Mouse (Mus musculus) lung, postnatal 14 days (tissue): ENCODE results near the gene Tcf15.

Source experiments
- DNase-seq: peaks from one replicate; pipeline ENCODE4 v3.0.0; 2021

Gene Tcf15

DNA sequence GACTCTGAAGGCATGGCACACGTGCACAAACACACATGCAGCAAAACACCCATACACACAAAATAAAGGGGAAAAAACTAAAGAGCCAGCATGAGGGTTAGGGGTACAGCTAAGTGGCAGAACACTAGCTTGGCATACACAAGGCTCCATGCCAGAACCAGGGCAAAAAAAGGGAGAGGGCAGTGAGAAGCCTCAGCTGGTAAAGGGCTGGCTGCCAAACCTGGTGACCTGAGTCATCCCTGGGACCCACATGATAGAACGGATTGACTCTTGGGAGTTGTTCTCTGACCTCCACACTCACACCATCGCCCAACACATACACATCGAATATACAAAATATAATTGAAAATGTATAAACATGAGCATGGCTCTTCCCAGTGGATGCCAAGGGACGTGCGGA, 33.3 kb downstream of the Tcf15 start:
- no peak for DNase-seq

DNA sequence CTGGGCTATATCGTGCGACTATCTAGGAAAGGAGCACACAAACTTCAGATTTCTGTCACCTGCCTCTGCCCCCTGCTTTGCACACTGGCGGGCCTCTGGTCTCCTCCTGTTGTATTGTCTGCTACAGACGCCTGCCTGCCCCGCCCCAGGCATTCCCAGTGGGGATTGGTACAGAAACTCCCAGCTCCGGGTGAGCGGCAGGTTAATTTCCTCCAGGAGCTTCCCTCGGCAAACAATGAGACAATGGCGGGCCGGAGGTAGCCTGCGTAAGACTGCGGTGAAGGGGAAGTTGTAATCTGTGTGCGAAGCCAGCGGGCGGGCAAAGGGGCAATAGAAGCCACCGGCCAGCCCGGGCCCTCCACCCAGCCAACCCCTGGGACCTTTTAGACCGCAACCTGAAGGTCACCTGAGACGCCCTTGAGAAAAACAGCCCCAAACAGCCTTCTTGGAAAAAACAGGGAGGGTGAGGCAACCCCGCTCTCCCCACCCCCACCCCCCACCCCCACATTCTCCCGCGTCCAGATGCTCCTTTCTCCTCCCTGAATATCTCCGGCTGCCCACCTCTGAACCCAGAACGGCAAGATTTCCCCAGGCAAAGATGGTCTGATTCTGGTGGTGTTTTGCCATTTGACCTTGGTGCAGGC, 33.9 kb downstream of the Tcf15 start:
- DNase-seq = peak; percentile 44

GRCm38 (mm10) chr2:152177806-152178170, 34.4 kb downstream of the Tcf15 start:
- no peak for DNase-seq

- DNase-seq = no peak
Measured at GRCm38 (mm10) chr2:152178345-152178744, 35.0 kb downstream of the Tcf15 start.

GRCm38 (mm10) chr2:152179301-152179700, 35.9 kb downstream of the Tcf15 start:
- DNase-seq = no peak

GRCm38 (mm10) chr2:152180323-152180722, 37.0 kb downstream of the Tcf15 start:
- DNase-seq = peak; percentile 77

- DNase-seq = no peak
Measured at GRCm38 (mm10) chr2:152187132-152187531, 43.8 kb downstream of the Tcf15 start.

GRCm38 (mm10) chr2:152189213-152189612, 45.9 kb downstream of the Tcf15 start:
- no peak for DNase-seq

- DNase-seq = peak; percentile 13
Measured at GRCm38 (mm10) chr2:152189640-152190039, 46.3 kb downstream of the Tcf15 start.

GRCm38 (mm10) chr2:152190161-152190560, 46.8 kb downstream of the Tcf15 start:
- DNase-seq = no peak

- no peak for DNase-seq
Measured at GRCm38 (mm10) chr2:152192591-152193345, 49.4 kb downstream of the Tcf15 start.

GRCm38 (mm10) chr2:152193346-152193710, 50.0 kb downstream of the Tcf15 start:
- DNase-seq = no peak

DNA sequence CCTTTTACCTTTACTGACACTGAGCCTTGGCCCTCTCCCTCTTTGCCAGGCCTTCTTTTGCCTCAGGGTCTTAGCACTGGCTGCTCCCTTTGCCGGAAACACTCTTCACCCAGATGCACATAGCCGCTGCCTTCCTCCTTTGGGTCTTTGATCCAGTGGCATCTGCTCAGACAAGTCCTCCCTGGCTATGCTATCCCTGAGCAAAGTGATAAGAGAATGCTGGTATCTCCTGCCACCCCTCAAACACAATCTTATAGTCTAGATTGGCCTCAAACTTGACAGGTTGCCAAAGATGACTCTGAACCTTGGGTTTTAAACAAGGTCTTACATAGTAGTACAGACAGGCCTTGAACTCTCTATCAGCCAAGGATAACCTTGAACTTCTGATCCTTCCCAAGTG, 51.2 kb downstream of the Tcf15 start:
- DNase-seq = no peak

DNA sequence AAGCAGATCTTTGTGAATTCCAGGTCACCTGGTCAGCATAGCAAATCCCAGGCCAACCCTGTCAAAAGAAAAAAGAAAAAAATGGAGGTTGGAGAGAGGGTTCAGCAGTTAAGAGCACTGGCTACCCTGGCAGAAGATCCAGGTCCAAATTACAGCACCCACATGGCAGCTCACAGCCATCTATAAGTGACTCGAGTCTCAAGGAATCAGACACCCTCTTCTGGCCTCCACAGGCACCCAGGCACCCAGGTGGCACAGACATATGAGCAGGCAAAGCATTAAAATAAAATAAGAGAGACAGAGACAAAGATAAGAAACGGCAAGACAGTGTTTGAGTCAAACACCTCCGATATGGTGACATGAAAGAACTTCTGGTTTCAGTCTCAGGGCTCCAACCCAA, 53.5 kb downstream of the Tcf15 start:
- no peak for DNase-seq

GRCm38 (mm10) chr2:152197301-152197712, 53.9 kb downstream of the Tcf15 start:
- DNase-seq = peak; percentile 53
